Mouse (Mus musculus): ENCODE data around the gene Pank4. TPM values are rescaled to one million over a fixed set of nuclear protein-coding genes. Genes with fewer than 3 reads are reported as not detected.
A peak's percentile ranks its signal among the peaks of the same experiment; 100 is the strongest.

Gene Pank4
- polyA plus RNA-seq (2014; fragmentation: Nextera tagmentation; extraction: Ambion mirVana), result 31.5 and 37.4 TPM in 2 replicates

DNA sequence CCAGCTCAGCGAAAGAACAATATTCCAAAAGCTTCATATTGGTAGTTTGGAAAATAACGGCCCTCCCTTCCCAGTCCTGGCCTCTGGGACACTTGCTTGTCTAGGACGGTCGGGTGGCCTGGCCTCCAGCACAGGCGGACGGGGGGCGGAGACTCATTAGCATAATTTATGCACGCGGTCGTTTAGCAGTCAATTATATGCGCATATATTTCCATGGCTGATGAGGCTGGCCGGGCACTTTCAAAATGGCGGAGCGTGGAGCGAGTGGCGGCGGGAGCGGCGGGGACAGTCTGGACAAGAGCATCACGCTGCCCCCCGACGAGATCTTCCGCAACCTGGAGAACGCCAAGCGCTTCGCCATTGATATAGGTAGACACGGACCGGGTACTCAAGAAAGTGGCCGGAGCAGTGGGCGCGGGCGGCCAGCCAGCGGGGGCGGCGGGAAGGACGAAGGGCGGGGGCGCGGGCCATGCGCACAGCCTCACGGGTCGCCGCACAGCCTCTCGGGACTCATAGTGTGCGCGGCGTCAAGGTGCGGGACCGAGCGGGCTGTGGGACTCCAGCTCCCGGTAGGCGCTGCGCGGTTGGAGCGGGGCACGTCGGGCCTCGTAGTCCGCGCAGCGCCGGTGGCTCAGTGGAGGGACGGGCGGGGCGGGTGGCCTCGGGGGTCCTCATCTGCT, at the start of gene Pank4:
Gene Pank4, plus strand, starts transcription at position 223 of the 680 bp plus-strand sequence.
- no peaks in the 10 kb centered on the region for H3K9me3 ChIP-seq (ENCODE audit: control insufficient read depth, low read length)
- ATAC-seq (ENCODE audit: low FRiP score) (peak; percentile 80), DNase-seq (ENCODE audit: low spot score) (peak; percentile 93)
- H3K4me1 ChIP-seq (replicated peaks; ENCODE audit: control insufficient read depth, insufficient read depth, low read length), result peaks cover 20% of the 10 kb centered on the region
- H3K27ac ChIP-seq (ENCODE audit: low read depth, low read length), result peak within 1 kb of the TSS; percentile 98
- H3K4me3 ChIP-seq (ENCODE audit: low read depth, low read length), result peak within 1 kb of the TSS; percentile 84
- WGBS, result under 1% methylated on average over 42 of the region's 66 CpGs
- H3K27me3 ChIP-seq (ENCODE audit: control insufficient read depth, insufficient read depth, low read length), result peaks cover 7% of the 10 kb centered on the region
- H3K9ac ChIP-seq (ENCODE audit: low read depth, low read length), result peak within 1 kb of the TSS; percentile 97
- H3K36me3 ChIP-seq (ENCODE audit: control insufficient read depth, insufficient read depth, low read length), result no peaks in the 10 kb centered on the region
- H3K4me2 ChIP-seq (replicated peaks; ENCODE audit: low read depth, low read length), result peak within 1 kb of the TSS; percentile 79

- WGBS, result 89% methylated on average over 4 of the region's 4 CpGs
- Histone ChIP-seq H3K36me3 (ENCODE audit: control insufficient read depth, insufficient read depth, low read length) (no peaks in the 10 kb centered on the region), H3K27me3 (ENCODE audit: control insufficient read depth, insufficient read depth, low read length) (no peaks in the 10 kb centered on the region), H3K9me3 (ENCODE audit: control insufficient read depth, low read length) (no peaks in the 10 kb centered on the region), H3K4me2 (replicated peaks; ENCODE audit: low read depth, low read length) (no peak overlapping the region), H3K9ac (ENCODE audit: low read depth, low read length) (no peak overlapping the region), H3K4me3 (ENCODE audit: low read depth, low read length) (no peak overlapping the region), H3K27ac (ENCODE audit: low read depth, low read length) (no peak overlapping the region), H3K4me1 (replicated peaks; ENCODE audit: control insufficient read depth, insufficient read depth, low read length) (no peaks in the 10 kb centered on the region)
- DNase-seq (ENCODE audit: low spot score), result no peak
- no peak for ATAC-seq (ENCODE audit: low FRiP score)
Observed at GRCm38 (mm10) chr4:154914252-154914651, 49.7 kb upstream of the Pank4 start.

GRCm38 (mm10) chr4:154914707-154915106, 49.2 kb upstream of the Pank4 start:
- DNase-seq (ENCODE audit: low spot score) (no peak), ATAC-seq (ENCODE audit: low FRiP score) (no peak)
- H3K27ac ChIP-seq (ENCODE audit: low read depth, low read length), result no peak overlapping the region

GRCm38 (mm10) chr4:154915286-154915685, 48.6 kb upstream of the Pank4 start:
- Histone ChIP-seq H3K9me3 (ENCODE audit: control insufficient read depth, low read length) (no peaks in the 10 kb centered on the region), H3K36me3 (ENCODE audit: control insufficient read depth, insufficient read depth, low read length) (no peaks in the 10 kb centered on the region), H3K4me3 (ENCODE audit: low read depth, low read length) (no peak overlapping the region), H3K27ac (ENCODE audit: low read depth, low read length) (no peak overlapping the region), H3K4me1 (replicated peaks; ENCODE audit: control insufficient read depth, insufficient read depth, low read length) (no peaks in the 10 kb centered on the region), H3K4me2 (replicated peaks; ENCODE audit: low read depth, low read length) (no peak overlapping the region), H3K27me3 (ENCODE audit: control insufficient read depth, insufficient read depth, low read length) (no peaks in the 10 kb centered on the region), H3K9ac (ENCODE audit: low read depth, low read length) (no peak overlapping the region)
- DNase-seq (ENCODE audit: low spot score) (no peak), ATAC-seq (ENCODE audit: low FRiP score) (no peak)
- WGBS, result 88% methylated on average over 10 of the region's 10 CpGs

More at GRCm38 (mm10) chr4:154914707-154915106, 49.2 kb upstream of the Pank4 start:
- no peak overlapping the region for H3K9ac ChIP-seq (ENCODE audit: low read depth, low read length)
- no peaks in the 10 kb centered on the region for H3K27me3 ChIP-seq (ENCODE audit: control insufficient read depth, insufficient read depth, low read length)
- no peaks in the 10 kb centered on the region for H3K36me3 ChIP-seq (ENCODE audit: control insufficient read depth, insufficient read depth, low read length)
- no peaks in the 10 kb centered on the region for H3K9me3 ChIP-seq (ENCODE audit: control insufficient read depth, low read length)
- no peak overlapping the region for H3K4me2 ChIP-seq (replicated peaks; ENCODE audit: low read depth, low read length)
- no peak overlapping the region for H3K4me3 ChIP-seq (ENCODE audit: low read depth, low read length)
- 73% methylated on average over 3 of the region's 3 CpGs for WGBS
- H3K4me1 ChIP-seq (replicated peaks; ENCODE audit: control insufficient read depth, insufficient read depth, low read length), result no peaks in the 10 kb centered on the region

DNA sequence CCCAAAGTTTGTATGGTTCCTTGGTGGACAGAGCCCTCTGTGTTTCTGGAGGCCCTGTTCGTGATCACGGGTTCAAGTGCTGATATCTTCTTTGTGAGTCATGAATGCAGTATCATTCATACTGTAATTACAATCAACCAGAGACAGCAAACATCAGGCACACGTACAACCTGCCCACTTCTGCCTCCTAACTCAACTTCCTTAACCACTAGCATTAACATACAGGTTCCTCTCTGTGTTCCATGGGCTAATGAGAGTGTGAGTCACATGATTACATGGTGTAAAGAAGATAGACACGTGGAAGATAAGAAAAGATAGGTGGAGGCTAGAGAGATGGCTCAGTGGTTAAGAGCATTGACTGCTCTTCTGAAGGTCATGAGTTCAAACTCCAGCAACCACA, 47.3 kb upstream of the Pank4 start:
- no peak overlapping the region for H3K4me2 ChIP-seq (replicated peaks; ENCODE audit: low read depth, low read length)
- H3K27me3 ChIP-seq (ENCODE audit: control insufficient read depth, insufficient read depth, low read length), result no peaks in the 10 kb centered on the region
- no peaks in the 10 kb centered on the region for H3K36me3 ChIP-seq (ENCODE audit: control insufficient read depth, insufficient read depth, low read length)
- no peak overlapping the region for H3K9ac ChIP-seq (ENCODE audit: low read depth, low read length)
- DNase-seq (ENCODE audit: low spot score) (no peak), ATAC-seq (ENCODE audit: low FRiP score) (no peak)
- no peaks in the 10 kb centered on the region for H3K9me3 ChIP-seq (ENCODE audit: control insufficient read depth, low read length)
- H3K27ac ChIP-seq (ENCODE audit: low read depth, low read length), result no peak overlapping the region
- 86% methylated on average over 4 of the region's 4 CpGs for WGBS
- H3K4me1 ChIP-seq (replicated peaks; ENCODE audit: control insufficient read depth, insufficient read depth, low read length), result no peaks in the 10 kb centered on the region
- no peak overlapping the region for H3K4me3 ChIP-seq (ENCODE audit: low read depth, low read length)

GRCm38 (mm10) chr4:154922291-154922690, 41.6 kb upstream of the Pank4 start:
- WGBS, result 82% methylated on average over 4 of the region's 4 CpGs
- DNase-seq (ENCODE audit: low spot score), result no peak
- Histone ChIP-seq H3K9ac (ENCODE audit: low read depth, low read length) (no peak overlapping the region), H3K27ac (ENCODE audit: low read depth, low read length) (no peak overlapping the region), H3K9me3 (ENCODE audit: control insufficient read depth, low read length) (no peaks in the 10 kb centered on the region), H3K36me3 (ENCODE audit: control insufficient read depth, insufficient read depth, low read length) (no peaks in the 10 kb centered on the region), H3K4me3 (ENCODE audit: low read depth, low read length) (no peak overlapping the region), H3K27me3 (ENCODE audit: control insufficient read depth, insufficient read depth, low read length) (no peaks in the 10 kb centered on the region), H3K4me2 (replicated peaks; ENCODE audit: low read depth, low read length) (no peak overlapping the region), H3K4me1 (replicated peaks; ENCODE audit: control insufficient read depth, insufficient read depth, low read length) (no peaks in the 10 kb centered on the region)
- no peak for ATAC-seq (ENCODE audit: low FRiP score)

GRCm38 (mm10) chr4:154922931-154923330, 41.0 kb upstream of the Pank4 start:
- 80% methylated on average over 5 of the region's 5 CpGs for WGBS
- Histone ChIP-seq H3K4me3 (ENCODE audit: low read depth, low read length) (no peak overlapping the region), H3K9me3 (ENCODE audit: control insufficient read depth, low read length) (no peaks in the 10 kb centered on the region), H3K9ac (ENCODE audit: low read depth, low read length) (no peak overlapping the region), H3K27me3 (ENCODE audit: control insufficient read depth, insufficient read depth, low read length) (no peaks in the 10 kb centered on the region), H3K4me1 (replicated peaks; ENCODE audit: control insufficient read depth, insufficient read depth, low read length) (no peaks in the 10 kb centered on the region), H3K36me3 (ENCODE audit: control insufficient read depth, insufficient read depth, low read length) (no peaks in the 10 kb centered on the region), H3K27ac (ENCODE audit: low read depth, low read length) (no peak overlapping the region), H3K4me2 (replicated peaks; ENCODE audit: low read depth, low read length) (no peak overlapping the region)
- no peak for DNase-seq (ENCODE audit: low spot score)
- no peak for ATAC-seq (ENCODE audit: low FRiP score)

DNA sequence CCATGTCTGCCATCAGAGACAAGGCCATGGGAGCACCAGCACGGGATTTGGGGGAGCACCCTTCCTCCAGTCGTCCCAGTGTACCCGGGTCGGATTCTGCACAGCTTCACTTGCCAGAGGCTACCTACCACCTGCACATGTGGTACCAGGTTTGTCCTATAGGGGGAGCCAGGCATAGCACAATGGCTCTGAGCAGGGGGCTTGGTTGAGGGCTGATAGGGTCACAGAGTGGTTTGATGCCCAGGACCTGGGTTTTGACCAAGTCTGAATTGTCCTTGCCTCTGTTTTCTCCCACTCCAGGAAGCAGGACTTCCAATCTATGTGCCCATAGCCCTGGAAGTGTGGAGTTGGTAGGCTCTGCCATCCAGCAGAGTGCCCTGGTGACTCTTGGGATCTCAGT, 38.5 kb upstream of the Pank4 start:
- no peak overlapping the region for H3K9ac ChIP-seq (ENCODE audit: low read depth, low read length)
- DNase-seq (ENCODE audit: low spot score) (no peak), ATAC-seq (ENCODE audit: low FRiP score) (no peak)
- H3K4me3 ChIP-seq (ENCODE audit: low read depth, low read length), result no peak overlapping the region
- no peaks in the 10 kb centered on the region for H3K4me1 ChIP-seq (replicated peaks; ENCODE audit: control insufficient read depth, insufficient read depth, low read length)
- H3K4me2 ChIP-seq (replicated peaks; ENCODE audit: low read depth, low read length), result no peak overlapping the region
- no peak overlapping the region for H3K27ac ChIP-seq (ENCODE audit: low read depth, low read length)
- no peaks in the 10 kb centered on the region for H3K27me3 ChIP-seq (ENCODE audit: control insufficient read depth, insufficient read depth, low read length)
- H3K9me3 ChIP-seq (ENCODE audit: control insufficient read depth, low read length), result no peaks in the 10 kb centered on the region
- 51% methylated on average over 4 of the region's 4 CpGs for WGBS
- H3K36me3 ChIP-seq (ENCODE audit: control insufficient read depth, insufficient read depth, low read length), result no peaks in the 10 kb centered on the region
